Mouse (Mus musculus) brown adipose tissue, adult 24 weeks (tissue): ENCODE results near the gene Necab3. TPM values are rescaled to one million over a fixed set of nuclear protein-coding genes. Genes with fewer than 3 reads are reported as not detected.

Experiments
- H3K27ac ChIP-seq: fragments of 200-500 bp; replicated peaks from 2 replicates; pipeline ENCODE4 v1.5.1; 2012; ENCODE audit warnings: low read depth, mild to moderate bottlenecking, low read length
- H3K4me1 ChIP-seq: fragments of 200-500 bp; 2 replicates; pipeline ENCODE4 v1.6.1; 2012; ENCODE audit warnings: low read length, mixed read lengths; ENCODE audit not compliant: control insufficient read depth, insufficient read depth, insufficient read length
- H3K4me3 ChIP-seq: fragments of 200-500 bp; 2 replicates; pipeline ENCODE4 v1.5.1; 2012; ENCODE audit warnings: low read depth, mild to moderate bottlenecking, low read length, moderate library complexity; ENCODE audit not compliant: insufficient read depth
- polyA plus RNA-seq: library from polyadenylated mRNA; stranded (reverse); fragments of >200 nt; gene quantifications from 2 replicates; pipeline ENCODE4 v1.2.4, GENCODE M21; 2012; ENCODE audit not compliant: missing spikeins, insufficient read depth, insufficient read length

Necab3 gene
- polyA plus RNA-seq, 1 experiment = not detected

- H3K4me1 ChIP-seq = no peaks in the 10 kb centered on the region
- no peak overlapping the region for H3K4me3 ChIP-seq
- no peak overlapping the region for H3K27ac ChIP-seq
Observed at GRCm38 (mm10) chr2:154539720-154540119, 19.0 kb downstream of the Necab3 start.

- no peak overlapping the region for H3K4me3 ChIP-seq
- no peaks in the 10 kb centered on the region for H3K4me1 ChIP-seq
- no peak overlapping the region for H3K27ac ChIP-seq
Observed at GRCm38 (mm10) chr2:154538710-154539109, 20.0 kb downstream of the Necab3 start.

DNA sequence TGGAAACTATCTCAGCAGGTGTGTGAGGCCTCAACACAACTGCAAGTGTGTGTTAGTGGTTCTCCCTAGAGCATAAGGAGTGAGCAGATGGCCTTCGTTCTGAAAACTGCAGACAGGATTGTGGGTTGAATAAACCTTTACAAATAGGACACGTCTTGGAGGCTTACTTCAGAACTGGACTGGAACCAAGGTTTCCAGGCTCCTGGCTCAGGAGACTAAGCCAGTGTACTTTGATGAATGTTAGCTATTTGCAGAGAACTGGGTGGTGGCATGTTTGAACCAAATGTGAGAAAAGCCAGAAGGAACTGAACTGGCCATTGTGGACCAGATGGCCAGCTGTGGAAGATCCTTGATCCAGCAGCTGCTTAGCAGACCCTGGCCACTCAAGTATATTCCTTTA is 20.4 kb downstream of the Necab3 start:
- H3K27ac ChIP-seq = no peak overlapping the region
- no peak overlapping the region for H3K4me3 ChIP-seq
- H3K4me1 ChIP-seq = no peaks in the 10 kb centered on the region

DNA sequence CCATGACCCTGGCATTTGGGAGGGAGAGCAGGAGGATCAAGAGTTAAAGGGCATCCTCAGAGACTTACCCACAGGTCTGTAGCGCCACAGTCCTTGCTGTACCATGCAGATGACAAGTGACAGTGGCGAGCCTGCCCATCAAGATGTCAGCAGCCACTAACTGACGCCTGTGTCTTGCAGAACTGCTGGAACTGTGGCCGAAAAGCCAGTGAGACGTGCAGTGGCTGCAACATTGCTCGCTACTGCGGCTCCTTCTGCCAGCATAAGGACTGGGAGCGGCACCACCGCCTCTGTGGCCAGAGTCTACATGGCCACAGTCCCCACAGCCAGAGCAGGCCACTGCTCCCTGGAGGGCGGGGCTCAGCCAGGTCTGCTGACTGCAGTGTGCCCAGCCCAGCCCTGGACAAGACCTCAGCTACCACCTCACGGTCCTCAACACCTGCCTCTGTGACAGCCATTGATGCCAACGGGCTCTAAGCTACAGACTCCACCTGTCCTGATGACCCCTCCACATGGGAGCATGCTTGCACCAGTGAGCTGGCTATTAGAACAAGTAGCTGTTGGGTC is 23.9 kb downstream of the Necab3 start:
- Histone ChIP-seq H3K4me3 (no peak overlapping the region), H3K4me1 (no peaks in the 10 kb centered on the region), H3K27ac (no peak overlapping the region)

GRCm38 (mm10) chr2:154532888-154533287 is 25.8 kb downstream of the Necab3 start:
- Histone ChIP-seq H3K4me1 (no peaks in the 10 kb centered on the region), H3K4me3 (no peak overlapping the region), H3K27ac (no peak overlapping the region)

DNA sequence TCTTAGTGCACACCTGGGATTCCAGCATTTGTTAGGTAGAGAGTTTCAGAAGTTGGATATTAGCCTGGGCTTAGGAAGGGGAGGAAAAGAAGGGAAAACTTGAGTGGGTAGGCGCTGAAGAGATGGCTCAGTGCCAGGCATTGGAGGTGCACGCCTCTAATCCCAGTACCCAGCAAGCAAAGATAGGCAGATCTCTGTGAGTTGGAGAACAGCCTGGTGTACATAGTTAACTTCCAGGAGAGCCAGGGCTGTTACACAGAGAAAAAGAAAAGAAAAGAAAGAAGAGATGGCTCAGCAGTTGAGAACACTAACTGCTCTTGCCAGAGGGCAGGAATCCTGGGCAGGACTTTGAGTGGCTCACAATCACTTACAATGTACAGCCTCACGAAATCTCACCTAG is 32.2 kb downstream of the Necab3 start:
- no peaks in the 10 kb centered on the region for H3K4me1 ChIP-seq
- no peak overlapping the region for H3K27ac ChIP-seq
- H3K4me3 ChIP-seq = no peak overlapping the region

DNA sequence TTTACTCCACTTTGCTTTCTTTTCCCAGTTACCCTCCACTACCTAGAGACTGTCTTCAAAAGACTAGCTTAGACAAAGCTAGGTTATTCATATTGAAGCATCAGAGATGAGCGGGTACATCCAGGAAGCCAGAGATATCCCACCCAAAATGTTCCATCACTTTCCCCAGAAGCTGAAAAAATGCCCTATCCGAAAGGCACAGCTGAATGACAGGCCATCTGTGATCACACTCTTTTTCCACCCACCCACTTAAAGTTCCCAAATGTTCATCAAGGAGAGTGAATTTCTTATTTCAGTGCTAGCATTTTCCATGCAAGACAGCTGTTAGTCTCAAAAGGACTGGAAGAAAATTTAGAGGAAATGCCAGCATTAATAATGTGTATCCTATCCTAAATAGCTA is 33.4 kb downstream of the Necab3 start:
- no peaks in the 10 kb centered on the region for H3K4me1 ChIP-seq
- H3K4me3 ChIP-seq = no peak overlapping the region
- H3K27ac ChIP-seq = no peak overlapping the region

DNA sequence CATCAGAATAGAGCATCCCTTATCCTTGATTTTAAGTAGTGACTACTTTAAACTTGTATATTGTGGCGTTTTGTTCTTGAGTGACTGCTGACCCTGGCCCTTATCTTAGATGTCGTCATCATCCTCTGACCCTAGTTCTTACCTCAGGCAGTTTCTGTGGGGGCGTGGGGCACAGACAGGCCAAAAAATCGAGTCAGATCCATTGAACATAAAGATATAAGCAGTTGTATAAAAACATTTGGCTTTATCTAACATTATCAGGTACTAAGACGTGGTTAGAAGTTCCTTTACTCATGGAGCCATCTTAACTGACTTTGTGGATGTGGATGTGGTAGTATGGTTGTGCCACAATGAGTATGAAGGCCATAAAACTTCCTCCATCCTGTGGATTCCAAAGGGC is 36.4 kb downstream of the Necab3 start:
- Histone ChIP-seq H3K27ac (no peak overlapping the region), H3K4me1 (no peaks in the 10 kb centered on the region), H3K4me3 (no peak overlapping the region)

DNA sequence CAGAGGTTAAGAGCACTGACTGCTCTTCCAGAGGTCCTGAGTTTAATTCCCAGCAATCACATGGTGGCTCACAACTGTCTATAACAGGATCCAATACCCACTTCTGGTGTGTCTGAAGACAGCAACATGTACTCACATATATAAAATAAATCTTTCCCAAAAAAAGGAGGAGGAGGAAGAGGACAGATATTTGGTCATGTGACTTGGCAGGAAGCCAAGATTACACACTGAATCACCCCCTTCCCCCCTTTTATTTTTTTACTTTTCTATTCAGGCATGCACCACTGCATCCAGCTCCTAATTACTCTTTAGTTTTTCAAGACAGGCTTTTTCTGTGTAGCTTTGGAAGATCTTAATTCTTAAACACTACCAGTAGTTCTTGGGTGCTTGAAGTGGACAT is 37.2 kb downstream of the Necab3 start:
- no peak overlapping the region for H3K27ac ChIP-seq
- no peaks in the 10 kb centered on the region for H3K4me1 ChIP-seq
- no peak overlapping the region for H3K4me3 ChIP-seq

- no peak overlapping the region for H3K4me3 ChIP-seq
- H3K4me1 ChIP-seq = no peaks in the 10 kb centered on the region
- no peak overlapping the region for H3K27ac ChIP-seq
Observed at GRCm38 (mm10) chr2:154517424-154517823, 41.3 kb downstream of the Necab3 start.

DNA sequence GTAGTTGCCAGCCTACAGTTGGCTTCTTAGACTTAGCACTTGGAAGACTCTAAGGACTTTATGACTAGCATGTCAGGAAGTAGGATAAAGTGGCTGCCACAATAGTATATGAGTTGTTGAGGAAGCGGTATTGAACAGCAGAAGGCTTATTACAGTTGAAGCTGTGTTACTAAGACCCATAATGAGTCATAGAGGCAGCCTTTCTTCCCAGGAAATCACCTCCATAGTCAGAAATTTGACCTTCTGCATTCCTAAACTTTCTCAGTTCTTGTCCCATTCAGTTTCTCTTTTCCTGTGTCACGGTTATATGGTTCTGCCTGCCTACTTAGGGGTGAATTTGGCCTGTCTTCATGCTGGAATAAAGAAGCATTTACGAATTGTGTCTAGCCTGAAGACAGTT is 41.7 kb downstream of the Necab3 start:
- H3K27ac ChIP-seq = no peak overlapping the region
- H3K4me3 ChIP-seq = no peak overlapping the region
- H3K4me1 ChIP-seq = no peaks in the 10 kb centered on the region

DNA sequence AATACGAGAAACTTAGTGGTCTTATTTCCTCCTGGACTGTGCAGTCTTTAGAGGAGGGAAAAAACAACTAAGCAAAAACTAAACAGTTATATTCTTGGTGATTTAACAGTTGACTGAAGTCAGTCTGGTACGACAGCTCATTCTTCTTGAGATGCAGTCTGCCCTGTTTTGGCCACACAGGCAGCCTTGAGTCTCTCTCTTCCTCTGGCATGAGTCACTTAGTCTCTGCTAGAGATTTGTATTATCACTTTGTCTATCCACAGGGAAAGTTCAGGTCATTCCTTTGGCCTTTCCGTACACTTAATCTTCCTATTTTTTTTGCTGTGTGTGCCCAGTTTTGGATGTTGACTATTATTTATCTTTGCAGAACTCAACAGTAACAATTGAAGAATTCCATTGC is 48.5 kb downstream of the Necab3 start:
- Histone ChIP-seq H3K4me1 (no peaks in the 10 kb centered on the region), H3K4me3 (no peak overlapping the region), H3K27ac (no peak overlapping the region)

- H3K27ac ChIP-seq = no peak overlapping the region
Observed at GRCm38 (mm10) chr2:154508450-154508849, 50.2 kb downstream of the Necab3 start.

DNA sequence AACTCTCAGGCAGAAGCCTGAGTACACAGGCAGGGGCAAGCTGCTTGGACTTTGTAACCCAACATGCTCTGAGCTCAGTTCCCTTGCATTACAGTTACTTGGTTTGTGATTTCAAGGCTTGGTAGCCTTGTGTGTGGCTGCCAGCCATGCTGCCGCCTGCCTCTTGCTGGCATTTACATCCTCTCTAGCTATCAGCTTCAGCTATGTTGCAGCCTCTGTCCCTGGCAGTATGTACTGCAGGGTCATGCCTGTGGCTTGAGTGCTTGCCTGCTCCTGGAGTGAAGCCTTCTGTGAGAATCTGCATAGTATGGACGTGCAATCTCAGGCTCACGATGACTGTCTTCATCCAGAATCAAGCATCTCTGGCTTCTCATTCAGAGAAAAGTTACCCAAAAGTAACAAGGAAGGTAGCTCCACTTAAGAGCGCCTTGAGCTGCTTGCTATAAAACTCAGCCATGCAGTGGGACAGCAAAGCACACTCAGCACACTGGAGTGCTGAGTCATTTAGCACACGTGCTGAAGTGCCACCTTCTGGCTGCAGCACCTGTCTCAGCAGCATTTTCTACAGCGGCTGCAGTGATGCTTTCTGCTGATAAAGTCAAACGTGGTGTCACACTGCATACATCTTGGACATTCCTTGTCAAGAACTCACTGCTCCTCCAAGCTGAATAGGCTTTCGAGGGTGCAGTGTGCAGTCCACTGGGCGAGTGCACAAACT is 51.0 kb downstream of the Necab3 start:
- no peak overlapping the region for H3K4me3 ChIP-seq
- H3K4me1 ChIP-seq = no peaks in the 10 kb centered on the region
- no peak overlapping the region for H3K27ac ChIP-seq

More at GRCm38 (mm10) chr2:154508450-154508849, 50.2 kb downstream of the Necab3 start:
- Histone ChIP-seq H3K4me1 (no peaks in the 10 kb centered on the region), H3K4me3 (no peak overlapping the region)

DNA sequence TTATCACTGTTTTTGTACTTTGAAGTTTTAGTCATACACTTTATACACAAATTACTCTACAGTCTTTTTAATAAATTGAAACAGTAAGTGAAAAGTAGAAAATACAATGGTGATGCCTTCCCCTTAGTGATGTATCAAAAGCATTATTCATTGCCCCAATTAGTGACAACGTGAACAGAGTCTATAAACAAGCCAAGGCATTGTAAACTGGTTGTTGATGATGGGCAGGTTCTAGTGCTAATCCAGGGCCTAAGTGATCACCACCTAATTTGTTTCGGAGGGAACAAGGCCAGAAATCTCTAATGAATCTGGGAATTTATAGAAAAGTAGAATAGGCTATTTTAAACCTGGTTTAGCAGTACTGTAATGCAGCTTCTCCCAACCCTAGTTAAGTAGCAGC is 51.6 kb downstream of the Necab3 start:
- Histone ChIP-seq H3K27ac (no peak overlapping the region), H3K4me3 (no peak overlapping the region), H3K4me1 (no peaks in the 10 kb centered on the region)

DNA sequence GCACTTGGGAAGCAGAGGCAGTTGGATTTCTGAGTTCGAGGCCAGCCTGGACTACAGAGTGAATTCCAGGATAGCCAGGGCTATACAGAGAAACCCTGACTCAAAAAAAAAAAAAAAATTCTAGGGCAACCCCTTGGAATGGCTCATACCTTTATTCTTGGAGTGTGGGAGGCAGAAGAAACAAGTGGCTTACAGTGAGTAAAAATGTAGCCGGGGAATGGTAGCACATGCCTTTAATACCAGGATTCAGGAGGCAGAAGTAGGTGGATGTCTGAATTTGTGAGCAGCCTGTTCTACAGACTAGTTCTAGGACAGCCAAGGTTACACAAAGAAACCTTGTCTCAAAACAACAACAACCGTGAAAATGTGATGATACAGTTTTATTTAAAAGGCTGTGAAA is 57.9 kb downstream of the Necab3 start:
- no peaks in the 10 kb centered on the region; the same call in 1 of the 2 replicates for H3K4me1 ChIP-seq
- H3K4me3 ChIP-seq = no peak overlapping the region
- no peak overlapping the region for H3K27ac ChIP-seq
